Mouse (Mus musculus) megakaryocyte-erythroid progenitor cell, adult 5-6 weeks (primary cell): ENCODE measurements at regions not wholly inside any gene's neighbourhood (a gene's known extent, or its start where the extent isn't known, plus 50 kb on each side); places are given as distances from the start of the nearest gene placed in this dataset.
"Not testable (repeated sequence)": the region's sequence is repeated elsewhere in the genome, so short reads cannot be mapped to it uniquely, and the experiment has no call there.

ENCODE experiments used
- ATAC-seq: replicated peaks from 2 replicates; pipeline ENCODE4 v1.8.0; 2016; ENCODE audit warnings: mild to moderate bottlenecking, inconsistent platforms; ENCODE audit not compliant: severe bottlenecking, poor library complexity, low FRiP score, low TSS enrichment

DNA sequence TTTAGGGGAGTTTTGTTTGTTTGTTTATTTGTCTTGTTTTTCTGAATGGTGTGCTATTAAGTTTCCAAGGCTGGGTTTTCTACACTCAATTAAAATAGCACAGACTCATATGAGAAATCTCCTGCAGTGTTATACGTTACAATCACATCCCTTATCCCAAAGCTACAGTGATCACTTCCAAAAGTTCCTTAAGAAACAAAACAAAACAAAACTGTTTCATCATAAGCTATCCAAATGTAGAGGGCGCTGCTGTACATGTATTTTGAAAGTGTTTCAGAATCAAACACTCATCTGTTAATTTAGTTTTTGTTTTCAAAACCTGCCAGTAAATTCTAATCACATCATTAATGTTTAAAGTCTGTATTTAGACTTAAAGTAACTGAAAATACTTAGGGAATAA is 233.7 kb upstream of the Zic4 start:
- ATAC-seq: not testable (repeated sequence)

DNA sequence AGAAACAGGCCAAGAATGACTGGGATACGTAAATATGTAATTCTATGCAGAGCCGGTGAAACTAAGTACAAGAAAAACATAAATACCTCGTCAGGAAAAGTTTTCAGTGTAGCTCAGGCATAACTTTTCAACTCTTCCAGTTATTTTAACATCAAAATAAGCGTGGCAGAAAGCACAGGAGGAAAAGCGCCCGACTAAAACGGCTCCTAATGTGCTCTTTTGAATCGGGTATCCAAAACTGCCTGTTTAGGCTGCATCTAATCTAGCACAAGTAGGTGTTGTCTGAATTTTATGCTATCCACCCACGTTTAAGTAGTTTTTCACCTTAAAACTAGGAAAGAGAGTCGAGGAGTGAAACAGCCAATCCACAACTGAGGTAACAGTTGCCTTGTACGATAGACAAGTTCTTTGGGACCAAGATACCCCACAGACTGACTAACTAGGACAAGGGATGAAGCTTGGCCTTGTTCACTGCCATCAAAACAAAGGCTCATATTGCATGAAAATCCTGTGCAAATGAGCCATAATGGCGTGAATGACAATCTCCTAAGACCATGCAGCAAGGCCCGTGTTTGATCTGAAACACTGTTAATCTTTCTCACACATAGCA is 232.0 kb upstream of the Zic4 start:
- ATAC-seq: no peak

DNA sequence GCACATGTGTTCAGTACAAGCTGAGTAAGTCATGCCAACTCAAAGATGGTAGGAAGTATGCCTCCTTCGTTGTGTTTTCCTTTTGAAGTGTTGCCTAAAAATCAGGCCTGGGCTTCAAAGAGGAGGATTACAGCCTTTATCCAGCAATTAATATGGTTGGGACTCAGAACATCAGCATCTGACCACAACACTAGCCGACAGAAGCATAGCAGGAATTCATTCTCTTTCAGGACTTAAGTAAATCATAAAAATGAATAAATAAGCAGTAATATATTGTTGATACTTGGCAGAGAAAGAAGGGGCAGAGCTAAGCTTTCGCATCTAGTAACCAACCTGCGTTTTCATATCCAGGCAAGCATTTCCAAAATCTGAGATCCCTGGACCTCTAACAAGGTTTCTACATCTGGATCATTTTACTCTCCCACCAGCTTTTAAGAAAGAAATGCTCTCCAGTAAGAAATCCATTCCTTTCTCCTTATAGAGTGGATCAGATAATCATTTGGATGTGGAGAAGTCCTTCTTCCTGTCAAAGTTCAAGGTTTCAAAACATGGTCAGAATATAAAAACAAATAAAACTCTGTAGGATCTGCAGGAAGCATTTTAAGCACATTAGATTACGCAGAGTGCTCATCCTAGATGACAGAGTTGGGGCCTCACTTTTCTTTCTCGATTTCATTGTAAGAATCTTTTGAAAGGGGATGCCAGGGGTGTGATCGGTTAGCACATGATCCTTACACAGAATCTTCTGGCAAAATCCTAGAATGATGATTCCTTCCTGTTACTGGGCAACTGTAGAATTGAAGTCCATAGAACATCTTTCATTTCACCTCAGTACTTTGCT is 230.6 kb upstream of the Zic4 start:
- ATAC-seq: no peak

DNA sequence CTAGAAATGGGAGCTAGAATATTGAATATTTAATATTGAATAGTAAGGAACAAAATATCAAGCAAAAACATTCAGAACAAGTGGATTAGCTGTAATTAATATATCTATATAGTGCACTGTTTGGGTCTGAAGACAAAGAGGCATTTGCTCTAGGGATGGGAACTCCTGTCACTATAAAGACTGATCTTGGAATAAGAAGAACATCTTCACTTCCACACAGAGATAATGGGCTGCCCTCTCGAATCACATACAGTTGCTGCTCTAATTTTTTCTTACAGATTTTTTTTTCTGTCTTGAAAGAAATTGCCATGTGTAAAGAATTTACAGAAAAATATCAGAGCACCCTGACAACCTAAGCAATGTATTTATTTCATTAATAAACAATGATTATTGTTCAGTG is 229.7 kb upstream of the Zic4 start:
- no peak for ATAC-seq

DNA sequence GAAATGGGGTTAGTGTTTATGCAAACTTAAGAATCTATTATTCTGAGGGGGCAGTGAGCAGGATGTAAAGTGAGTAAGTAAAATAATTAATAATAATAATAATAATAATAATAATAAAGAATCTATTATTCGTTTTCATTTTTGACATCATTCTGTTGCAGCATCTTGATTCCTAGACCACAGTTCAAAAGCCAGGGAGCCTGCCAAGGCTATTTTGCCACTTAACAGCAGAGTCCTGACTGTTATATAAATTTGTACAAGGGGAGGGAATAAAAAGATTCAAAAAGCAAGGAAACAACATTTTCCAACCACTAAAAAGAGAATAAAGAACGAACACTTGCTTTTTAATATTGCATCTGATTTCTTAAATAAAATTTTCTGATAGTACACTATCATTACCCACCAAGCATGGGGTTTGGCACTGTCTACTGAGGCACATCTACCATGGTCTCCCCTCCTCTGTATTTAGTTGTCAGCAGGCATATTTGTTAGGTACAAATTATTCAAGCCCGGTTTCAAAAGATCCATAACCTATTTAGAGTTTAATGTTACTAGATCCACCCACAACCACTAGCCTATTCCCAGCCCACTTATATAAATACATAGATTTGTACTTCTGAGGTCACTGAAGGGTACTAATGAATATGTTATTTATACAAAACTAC is 228.8 kb upstream of the Zic4 start:
- no peak for ATAC-seq

DNA sequence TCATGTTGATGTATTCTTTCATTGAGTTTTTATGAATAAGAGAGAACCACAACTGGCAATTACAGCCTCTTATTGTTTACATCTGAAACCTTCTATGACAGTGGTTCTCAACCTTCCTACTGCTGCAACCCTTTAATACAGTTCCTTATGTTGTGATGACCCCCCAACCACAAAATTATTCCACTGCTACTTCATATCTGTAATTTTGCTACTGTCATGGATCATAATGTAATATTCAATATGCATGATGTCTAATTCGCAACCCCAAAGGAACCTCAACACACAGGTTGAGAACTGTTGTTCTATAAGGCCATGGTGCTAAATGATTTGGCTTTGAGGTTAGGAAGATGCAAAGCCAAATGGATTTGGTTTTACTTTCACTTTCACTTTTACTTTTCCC is 227.9 kb upstream of the Zic4 start:
- ATAC-seq: no peak

DNA sequence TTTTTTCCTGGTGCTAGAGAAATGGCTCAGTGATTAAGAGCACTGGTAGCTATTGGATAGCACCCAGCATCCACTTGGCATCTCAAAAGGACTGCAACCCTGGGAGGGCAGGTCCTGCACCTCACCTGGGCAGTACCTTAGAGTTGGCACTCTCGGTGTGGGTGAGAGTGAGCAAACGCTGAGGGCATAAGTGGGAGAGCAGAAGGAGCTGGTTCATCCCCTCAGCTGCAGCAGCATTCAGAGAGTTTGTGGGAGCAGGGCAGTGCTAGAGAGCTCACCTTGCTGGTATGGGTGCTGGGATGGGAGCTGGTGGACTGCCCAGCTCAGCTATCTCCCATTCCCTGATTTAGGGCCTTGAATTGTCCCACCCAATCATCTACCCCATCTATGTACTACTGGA is 227.1 kb upstream of the Zic4 start:
- no peak for ATAC-seq

DNA sequence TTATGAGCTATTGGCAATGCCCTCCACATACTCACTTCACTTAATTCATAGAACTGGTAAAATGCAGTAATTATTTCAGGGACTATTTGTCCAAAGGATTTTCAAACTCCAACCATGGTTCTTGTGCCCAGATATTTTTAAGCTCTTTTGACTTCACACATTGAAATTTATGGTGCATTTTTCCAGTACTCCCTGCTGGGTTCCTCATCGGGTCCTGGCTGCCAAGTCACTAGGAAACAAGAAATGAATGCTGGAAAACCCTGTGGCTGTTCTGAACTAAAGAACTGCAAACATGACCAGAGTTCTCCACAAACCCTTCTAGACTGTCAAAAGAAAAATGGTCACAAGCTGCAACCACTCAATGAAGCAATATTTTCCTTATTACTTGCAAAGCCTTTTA is 221.6 kb upstream of the Zic4 start:
- no peak for ATAC-seq

DNA sequence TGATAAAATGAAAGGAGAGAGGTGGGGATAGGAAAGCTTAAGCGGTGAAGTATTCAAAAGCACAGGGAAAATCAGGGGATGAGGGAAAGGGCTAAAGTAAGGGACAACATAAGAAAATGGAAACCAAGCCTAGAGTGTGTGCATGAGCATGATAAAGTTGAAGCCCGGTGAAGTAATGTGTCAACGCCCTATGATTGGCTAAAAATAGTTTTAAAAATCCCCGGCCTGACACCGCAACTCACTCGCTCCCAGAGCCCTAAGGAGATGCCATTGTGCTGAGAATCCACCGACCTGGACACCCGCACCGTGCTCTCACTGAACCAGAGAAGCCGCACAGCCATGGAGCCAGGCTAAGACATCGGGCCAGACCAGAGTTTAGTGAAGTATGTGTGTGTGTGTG is 210.3 kb upstream of the Zic4 start:
- no peak for ATAC-seq

DNA sequence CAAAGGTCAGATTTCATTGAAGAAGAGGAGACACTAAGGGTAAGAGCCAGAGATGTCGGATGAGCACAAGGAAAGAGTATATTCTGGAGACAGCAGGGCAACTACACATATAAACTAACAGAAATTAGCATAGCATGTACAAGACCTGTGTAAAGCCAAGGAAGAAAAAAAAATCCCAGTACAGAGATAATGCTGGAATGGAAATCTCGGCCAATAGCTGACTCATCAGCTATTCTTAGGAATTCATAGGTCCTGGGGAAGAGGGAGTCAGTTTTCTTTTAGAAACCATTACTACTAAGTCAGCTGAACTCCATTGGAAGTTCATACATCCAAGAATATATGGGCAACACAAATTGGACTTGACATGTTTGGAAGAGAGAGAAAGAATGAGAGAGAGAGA is 202.9 kb upstream of the Zic4 start:
- no peak for ATAC-seq

DNA sequence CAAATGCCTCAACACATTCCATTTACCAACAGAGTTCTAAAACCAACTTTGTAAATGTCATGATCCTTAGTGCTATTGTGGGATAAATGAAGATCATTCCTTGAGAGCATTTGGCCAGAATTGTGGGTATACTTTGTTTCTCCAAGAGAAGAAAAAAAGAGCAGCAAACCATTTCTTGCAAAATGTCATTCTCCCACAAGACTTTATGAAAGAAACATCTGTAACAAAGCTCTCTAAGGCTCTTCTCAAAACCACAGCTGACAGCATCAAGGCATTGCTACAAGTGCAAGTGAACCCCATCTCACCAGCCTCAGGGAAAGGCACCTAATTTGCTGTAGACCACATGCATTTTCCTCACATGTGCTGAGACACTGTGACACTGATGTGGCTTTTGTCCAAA is 194.3 kb upstream of the Zic4 start:
- no peak for ATAC-seq

DNA sequence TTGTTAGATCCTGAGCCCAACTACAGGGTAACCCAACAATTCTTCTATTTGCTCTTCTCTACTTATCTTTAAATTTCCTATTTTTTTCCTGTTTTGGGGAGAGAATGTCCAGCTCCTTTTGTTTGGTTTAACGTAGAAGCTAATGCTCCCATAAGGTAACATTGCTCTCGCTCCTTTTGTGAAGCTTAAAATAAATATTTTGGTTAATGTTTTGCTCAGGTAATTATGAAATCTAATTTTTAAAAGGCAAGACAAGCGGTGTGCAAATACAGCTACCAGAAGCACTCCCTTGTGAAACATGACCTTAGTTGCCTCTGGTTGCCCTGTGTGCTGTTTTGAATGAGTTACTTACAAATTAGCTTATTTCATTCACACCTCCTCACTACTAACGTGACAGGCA is 169.0 kb upstream of the Zic4 start:
- ATAC-seq: no peak

DNA sequence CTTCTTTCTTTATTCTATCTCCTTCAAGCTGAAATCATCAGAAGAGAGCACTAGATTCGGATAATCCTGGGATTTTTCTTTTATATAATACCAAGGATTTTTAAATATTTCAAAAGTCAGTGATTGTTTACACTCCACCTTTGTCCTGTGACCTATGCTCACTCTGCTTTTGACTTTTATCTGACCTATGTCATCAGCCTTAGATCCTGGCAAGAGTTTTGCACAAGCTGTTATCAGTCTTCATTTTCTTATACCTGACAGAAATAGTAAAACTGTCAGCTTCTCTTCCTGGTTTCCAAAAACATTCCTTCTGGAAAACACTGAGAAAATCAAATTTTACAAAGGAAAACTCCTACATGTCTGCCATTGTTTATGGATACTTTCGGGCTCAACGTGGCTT is 168.3 kb upstream of the Zic4 start:
- no peak for ATAC-seq

DNA sequence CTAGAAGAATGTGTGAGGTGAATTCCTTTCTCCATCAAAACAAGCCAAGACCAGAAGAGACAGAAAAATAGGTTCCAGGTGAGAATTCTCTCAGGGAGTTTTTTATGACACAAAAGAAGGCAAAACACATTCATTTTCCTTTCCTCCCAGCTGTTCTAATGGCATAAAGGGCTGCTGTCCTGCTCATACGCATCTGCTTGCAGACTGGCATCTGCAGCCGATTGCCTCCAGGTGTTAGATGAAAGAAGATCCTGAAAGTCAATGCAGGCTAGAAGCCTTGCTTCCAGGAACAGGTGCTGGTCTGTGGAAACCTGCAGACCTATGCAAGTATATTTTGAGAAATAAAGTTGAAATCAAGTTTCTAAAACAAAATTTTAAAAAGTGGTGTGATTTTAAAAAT is 154.9 kb upstream of the Zic4 start:
- ATAC-seq: no peak

DNA sequence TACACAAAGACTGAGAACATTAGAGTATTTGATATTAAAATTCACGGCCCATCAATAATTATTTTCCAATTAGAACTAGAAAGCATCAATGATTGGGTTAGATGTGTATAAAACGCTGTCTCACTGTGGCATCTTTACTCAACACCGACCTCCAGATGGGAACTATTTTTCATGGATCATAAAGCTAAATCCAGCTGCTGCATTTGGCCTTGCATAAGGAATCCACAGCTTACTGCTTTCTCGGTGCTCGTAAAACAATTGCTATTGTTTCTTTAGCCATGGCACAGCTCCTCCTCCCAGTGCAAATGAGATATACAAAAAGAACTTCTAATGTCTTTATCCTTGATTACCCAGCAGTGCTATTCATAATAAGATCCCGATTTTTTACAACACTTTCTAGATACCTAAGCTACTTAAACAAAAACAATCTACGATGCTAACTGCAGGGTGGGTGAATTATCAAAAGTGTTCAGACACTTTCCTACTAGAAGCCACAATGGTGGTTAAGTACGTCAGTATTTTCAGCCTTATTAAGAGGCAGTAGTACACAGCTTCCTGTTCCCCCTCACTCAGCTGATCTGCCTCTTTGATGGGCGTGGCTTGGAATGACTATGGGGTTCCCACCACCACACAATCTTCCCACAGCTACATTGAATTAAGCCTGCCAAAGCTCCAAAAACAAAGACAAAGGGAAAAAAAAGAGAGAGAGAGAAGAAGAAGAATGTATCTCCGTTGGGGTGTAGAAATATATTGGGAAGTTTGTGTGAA is 134.4 kb upstream of the Zic4 start:
- no peak for ATAC-seq

DNA sequence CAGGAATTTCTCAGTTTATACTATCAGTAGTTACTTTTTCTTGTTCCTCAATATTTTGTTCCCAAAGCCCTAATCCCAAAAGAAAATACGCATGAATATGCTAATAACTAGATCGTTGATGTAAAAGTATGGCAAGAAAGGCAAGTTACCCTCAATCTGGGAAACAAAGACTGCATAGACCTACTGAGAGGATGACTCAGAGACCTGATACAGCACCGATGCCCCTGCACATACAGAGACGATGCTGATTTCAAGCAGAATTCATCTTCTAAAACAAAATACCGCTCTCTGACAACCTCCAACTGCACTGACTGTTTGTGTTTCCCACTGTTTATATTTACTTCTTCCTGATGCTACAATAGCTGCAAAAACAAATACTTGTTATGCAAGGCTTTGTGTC is 133.7 kb upstream of the Zic4 start:
- no peak for ATAC-seq

DNA sequence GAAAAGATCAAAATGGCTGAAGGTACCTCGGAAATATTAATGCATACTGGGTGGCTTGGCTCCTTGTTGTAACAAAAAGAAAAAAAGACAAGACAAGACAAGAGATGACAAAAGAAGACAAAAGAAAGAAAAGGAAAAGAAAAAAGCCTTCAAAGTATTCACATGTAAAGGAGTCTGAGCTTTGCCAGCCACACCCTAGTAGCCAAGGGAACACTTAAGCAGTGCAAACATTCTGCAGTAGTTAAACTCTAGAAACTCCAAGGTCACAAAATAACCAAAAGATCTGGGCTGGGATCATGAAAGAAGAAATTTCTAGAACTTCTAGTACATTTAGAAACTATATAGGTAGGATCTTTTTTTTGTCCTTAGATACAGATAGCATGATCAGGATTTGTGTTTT is 108.3 kb upstream of the Zic4 start:
- no peak for ATAC-seq

DNA sequence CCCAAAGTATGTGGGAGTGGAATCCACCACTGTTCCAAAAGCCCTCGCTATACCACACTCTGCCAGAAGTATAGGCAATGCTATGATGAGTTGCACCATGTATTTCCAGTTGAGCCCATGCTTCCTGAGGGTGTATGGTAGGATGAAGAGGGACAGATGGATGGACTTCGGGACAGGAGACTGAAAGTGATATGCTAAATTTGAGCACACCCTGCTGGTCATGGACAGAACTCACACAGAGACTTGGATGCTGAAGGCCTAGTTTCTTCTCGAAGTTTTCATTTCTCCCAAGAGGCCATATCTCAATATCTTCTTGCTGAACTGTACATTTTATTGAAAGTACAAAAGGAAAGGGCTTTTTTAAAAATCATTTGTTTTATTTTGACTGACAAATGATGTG is 70.9 kb upstream of the Zic4 start:
- ATAC-seq: no peak
